ENCODE assay signal across 9 mouse cellular contexts in genomic region chr2:174473550-174473927, GRCm38 (mm10). TPM values are rescaled to one million over a fixed set of nuclear protein-coding genes. Genes with fewer than 3 reads are reported as not detected.
DNase-seq lines count a peak whose midpoint lies in the region; ATAC-seq and TF ChIP-seq lines count a peak whose summit lies in the region.
"Had no signal": no experiment of that assay in that cellular context is flagged by ENCODE, and none has a peak within 500 bp of the region (broad histone marks: within the 10 kb centered on the region; RNA-seq: fewer than 3 reads in every experiment).

No protein-coding gene starts in this region.

- ATAC-seq in erythroblast, adult 5-6 weeks (replicated peaks; ENCODE audit: low FRiP score, poor library complexity, severe bottlenecking), result no peak
- no peak for ATAC-seq in liver, embryonic 13.5 days (ENCODE audit: low read depth)

- peaks cover 3% of the 10 kb centered on the region; the same call in 1 of the 2 replicates for H3K27me3 ChIP-seq in erythroblast, embryonic 14.5 days (ENCODE audit: control insufficient read depth)
- no peaks in the 10 kb centered on the region for H3K27me3 ChIP-seq in thymus, adult 2 months (ENCODE audit: control insufficient read depth, insufficient read depth, low read length)
- no peaks in the 10 kb centered on the region for H3K27me3 ChIP-seq in liver, embryonic 13.5 days

- 89% methylated on average over 5 of the region's 5 CpGs for WGBS in thymus, adult 2 months
- WGBS in liver, embryonic 13.5 days (ENCODE audit: insufficient replicate concordance), result 83% methylated on average over 5 of the region's 5 CpGs

- peaks cover 38% of the 10 kb centered on the region for H3K36me3 ChIP-seq in erythroblast, embryonic 14.5 days (ENCODE audit: control insufficient read depth)
- no peaks in the 10 kb centered on the region for H3K36me3 ChIP-seq in thymus, adult 2 months (ENCODE audit: control insufficient read depth, insufficient read depth, low read length)
- H3K36me3 ChIP-seq in liver, embryonic 13.5 days, result peaks cover 32% of the 10 kb centered on the region

- DNase-seq in thymus, adult 2 months, result peak; percentile 6
- no peak for DNase-seq in thymus, postnatal 36 days
- no peak for DNase-seq in liver, embryonic 13.5 days
- no peak for DNase-seq in frontal cortex, postnatal 14 days (ENCODE audit: low spot score in 2 of 2)
- DNase-seq in thymus, postnatal 14 days, result no peak
- DNase-seq in cerebellum, adult 8-10 months, result no peak

- H3K9me3 ChIP-seq in erythroblast, embryonic 14.5 days (ENCODE audit: control insufficient read depth, low read length), result no peaks in the 10 kb centered on the region
- no peaks in the 10 kb centered on the region for H3K9me3 ChIP-seq in liver, embryonic 13.5 days (replicated peaks)

- no peak for TF ChIP-seq POLR2A in thymus, adult 2 months (IDR thresholded peaks at IDR 0.05; ENCODE audit: control insufficient read depth, extremely low read depth, insufficient read depth, low read length, poor library complexity)

- no peak overlapping the region for H3K27ac ChIP-seq in thymus, adult 2 months (ENCODE audit: control insufficient read depth, insufficient read depth, low read length)
- H3K27ac ChIP-seq in liver, embryonic 13.5 days, result peak overlapping the region; percentile 91
- H3K27ac ChIP-seq: left cerebral cortex, adult 2 months had no signal

- no peak for TF ChIP-seq CTCF in thymus, adult 2 months (IDR thresholded peaks at IDR 0.05; ENCODE audit: borderline replicate concordance, control insufficient read depth, extremely low read depth, insufficient read depth, low read length, poor library complexity)

- H3K9ac ChIP-seq in liver, embryonic 13.5 days, result peak overlapping the region; percentile 69

- H3K4me2 ChIP-seq in liver, embryonic 13.5 days, result peak overlapping the region; percentile 73

- H3K4me3 ChIP-seq in erythroblast, embryonic 14.5 days (replicated peaks), result peak overlapping the region; percentile 89
- no peak overlapping the region for H3K4me3 ChIP-seq in thymus, adult 2 months (ENCODE audit: control insufficient read depth, insufficient read depth, low read length)
- peak overlapping the region; percentile 92 for H3K4me3 ChIP-seq in liver, embryonic 13.5 days (replicated peaks)

- peaks cover 65% of the 10 kb centered on the region for H3K4me1 ChIP-seq in erythroblast, embryonic 14.5 days (ENCODE audit: control insufficient read depth)
- peaks cover 17% of the 10 kb centered on the region for H3K4me1 ChIP-seq in thymus, adult 2 months (replicated peaks; ENCODE audit: control insufficient read depth, insufficient read depth, low read length)
- peaks cover 47% of the 10 kb centered on the region for H3K4me1 ChIP-seq in liver, embryonic 13.5 days (replicated peaks)

RNA-seq across cellular contexts. Expression of gene Prelid3b, which starts 0.7 kb away (rescaled TPM):
- 2.9 and 4.6 TPM in 2 replicates for polyA plus RNA-seq in erythroblast, embryonic 14.5 days (2012)
- total RNA-seq in erythroblast, adult 5-6 weeks (2015; ENCODE audit: low replicate concordance), result 30.3 and 40.0 TPM in 2 replicates
- total RNA-seq in erythroblast, adult 5-6 weeks (2017; ENCODE audit: low replicate concordance), result 44.6 and 48.1 TPM in 2 replicates
- 62.8 and 67.4 TPM in 2 replicates for polyA plus RNA-seq in thymus, adult 2 months (2012; rRNA removed)
- 115 and 131 TPM in 2 replicates for polyA plus RNA-seq in liver, embryonic 13.5 days (2015; fragmentation: Nextera tagmentation; extraction: Ambion mirVana)

RNA-seq across cellular contexts. Expression of gene Atp5e, which starts 9.6 kb away (rescaled TPM):
- polyA plus RNA-seq in erythroblast, embryonic 14.5 days (2012), result 23.3 and 35.9 TPM in 2 replicates
- 128 and 133 TPM in 2 replicates for total RNA-seq in erythroblast, adult 5-6 weeks (2015; ENCODE audit: low replicate concordance)
- 99.0 and 117 TPM in 2 replicates for total RNA-seq in erythroblast, adult 5-6 weeks (2017; ENCODE audit: low replicate concordance)
- 273 and 315 TPM in 2 replicates for polyA plus RNA-seq in thymus, adult 2 months (2012; rRNA removed)
- polyA plus RNA-seq in liver, embryonic 13.5 days (2015; fragmentation: Nextera tagmentation; extraction: Ambion mirVana), result 445 and 472 TPM in 2 replicates

RNA-seq across cellular contexts. Expression of gene Tubb1, which starts 23.0 kb away (rescaled TPM):
- 0.27 and 0.31 TPM in 2 replicates for polyA plus RNA-seq in erythroblast, embryonic 14.5 days (2012)
- total RNA-seq in erythroblast, adult 5-6 weeks (2015; ENCODE audit: low replicate concordance), result not detected in 2 replicates
- total RNA-seq in erythroblast, adult 5-6 weeks (2017; ENCODE audit: low replicate concordance), result 1.1 TPM in 2 replicates
- polyA plus RNA-seq in thymus, adult 2 months (2012; rRNA removed), result 0.48 and 1.6 TPM in 2 replicates
- polyA plus RNA-seq in liver, embryonic 13.5 days (2015; fragmentation: Nextera tagmentation; extraction: Ambion mirVana), result 36.2 and 38.2 TPM in 2 replicates
- total RNA-seq: left cerebral cortex, adult 2 months had no signal

RNA-seq across cellular contexts. Expression of gene Ctsz, which starts 34.7 kb away (rescaled TPM):
- polyA plus RNA-seq in erythroblast, embryonic 14.5 days (2012), result 4.4 and 5.8 TPM in 2 replicates
- total RNA-seq in erythroblast, adult 5-6 weeks (2015; ENCODE audit: low replicate concordance), result 16.7 and 43.5 TPM in 2 replicates
- total RNA-seq in erythroblast, adult 5-6 weeks (2017; ENCODE audit: low replicate concordance), result 51.3 and 55.3 TPM in 2 replicates
- 252 and 284 TPM in 2 replicates for polyA plus RNA-seq in thymus, adult 2 months (2012; rRNA removed)
- polyA plus RNA-seq in liver, embryonic 13.5 days (2015; fragmentation: Nextera tagmentation; extraction: Ambion mirVana), result 103 and 111 TPM in 2 replicates

RNA-seq across cellular contexts. Expression of gene Nelfcd, which starts 57.9 kb away (rescaled TPM):
- polyA plus RNA-seq in erythroblast, embryonic 14.5 days (2012), result 8.3 and 8.7 TPM in 2 replicates
- total RNA-seq in erythroblast, adult 5-6 weeks (2015; ENCODE audit: low replicate concordance), result 6.9 and 17.3 TPM in 2 replicates
- total RNA-seq in erythroblast, adult 5-6 weeks (2017; ENCODE audit: low replicate concordance), result 24.7 and 26.9 TPM in 2 replicates
- 99.3 and 107 TPM in 2 replicates for polyA plus RNA-seq in thymus, adult 2 months (2012; rRNA removed)
- 75.2 and 82.0 TPM in 2 replicates for polyA plus RNA-seq in liver, embryonic 13.5 days (2015; fragmentation: Nextera tagmentation; extraction: Ambion mirVana)

Comparison
In these comparisons a context has a peak if more than half of its experiments do, and no peak if none do; other contexts are left out.
1. RNA of gene Prelid3b, which starts 0.7 kb away (polyA plus RNA-seq): 115 to 131 TPM in liver, embryonic 13.5 days and 62.8 to 67.4 TPM in thymus, adult 2 months; 2.9 to 4.6 TPM in erythroblast, embryonic 14.5 days; every median in the first group is over 10 times any median in the second.
2. RNA of gene Tubb1, which starts 23.0 kb away (polyA plus RNA-seq): 36.2 to 38.2 TPM in liver, embryonic 13.5 days; 0.48 to 1.6 TPM in thymus, adult 2 months and 0.27 to 0.31 TPM in erythroblast, embryonic 14.5 days; every median in the first group is over 10 times any median in the second.